Mouse (Mus musculus): ENCODE data around the gene Pkp4.

- TF ChIP-seq ZKSCAN1 (IDR thresholded peaks at IDR 0.05; ENCODE audit: low read depth, low read length) (no peak), EP300 (IDR thresholded peaks at IDR 0.05; ENCODE audit: low read depth in 1 of 2, low read length in 2 of 2) (no peak), NRF1 (IDR thresholded peaks at IDR 0.05; ENCODE audit: insufficient read depth, low read depth, low read length, poor library complexity, severe bottlenecking) (no peak), E2F4 (IDR thresholded peaks at IDR 0.05; ENCODE audit: borderline replicate concordance, low read depth, low read length) (no peak), SMC3 (IDR thresholded peaks at IDR 0.05; ENCODE audit: low read depth, low read length) (no peak), CTCF (IDR thresholded peaks at IDR 0.05 in 2 of 3, conservative IDR thresholded peaks at IDR 0.05 in 1 of 3; ENCODE audit: control insufficient read depth in 1 of 3, insufficient read depth in 1 of 3, low read depth in 2 of 3, low read length in 3 of 3, poor library complexity in 1 of 3, severe bottlenecking in 1 of 3) (no peak), ZNF384 (IDR thresholded peaks at IDR 0.05; ENCODE audit: low read depth, low read length) (no peak)
Measured at GRCm38 (mm10) chr2:59186966-59187365, 26.3 kb downstream of the Pkp4 start.
